19 mouse cellular contexts compared by ENCODE assay signal in genomic region chr12:17740226-17740625, GRCm38 (mm10). TPM values are rescaled to one million over a fixed set of nuclear protein-coding genes. Genes with fewer than 3 reads are reported as not detected.
DNase-seq lines count a peak whose midpoint lies in the region; TF ChIP-seq lines count a peak whose summit lies in the region.
"Had no signal": no experiment of that assay in that cellular context is flagged by ENCODE, and none has a peak within 500 bp of the region (broad histone marks: within the 10 kb centered on the region; RNA-seq: fewer than 3 reads in every experiment).

No protein-coding gene starts in this region.

- DNase-seq in thymus, adult 2 months: no peak
- DNase-seq in thymus, postnatal 4 days: no peak
- DNase-seq in thymus, postnatal 14 days: peak; percentile 53
- no peak for DNase-seq in cerebellum, adult 8-10 months
- no peak for DNase-seq in cerebellum, adult 2 months
- DNase-seq: adrenal gland, adult 2 months; adrenal gland, postnatal 10 days; adrenal gland, postnatal 25 days; cerebellum, adult 11 months; cerebellum, adult 18-20 months; cerebellum, adult 9-11 months; cerebellum, postnatal 14 days; cerebellum, postnatal 36 days; forebrain, postnatal 0 days had no signal

- no peak for TF ChIP-seq POLR2A in thymus, adult 2 months (IDR thresholded peaks at IDR 0.05; ENCODE audit: control insufficient read depth, extremely low read depth, insufficient read depth, low read length, poor library complexity)
- TF ChIP-seq POLR2A in small intestine, adult 2 months (IDR thresholded peaks at IDR 0.05; ENCODE audit: low read depth, low read length): no peak
- no peak for TF ChIP-seq POLR2A in cerebellum, adult 2 months (IDR thresholded peaks at IDR 0.05; ENCODE audit: borderline replicate concordance, insufficient read depth, low read length)

- H3K4me1 ChIP-seq in thymus, adult 2 months (replicated peaks; ENCODE audit: control insufficient read depth, insufficient read depth, low read length): peaks cover 85% of the 10 kb centered on the region
- H3K4me1 ChIP-seq in small intestine, adult 2 months (ENCODE audit: control insufficient read depth, insufficient read depth, insufficient read length, low read length): peaks cover 23% of the 10 kb centered on the region
- H3K4me1 ChIP-seq in cerebellum, adult 2 months (ENCODE audit: control insufficient read depth, insufficient read depth, low read length): peaks cover 50% of the 10 kb centered on the region

- H3K27me3 ChIP-seq in thymus, adult 2 months (ENCODE audit: control insufficient read depth, insufficient read depth, low read length): no peaks in the 10 kb centered on the region
- no peaks in the 10 kb centered on the region for H3K27me3 ChIP-seq in small intestine, adult 2 months (ENCODE audit: control insufficient read depth, insufficient read depth, low read length)
- no peaks in the 10 kb centered on the region for H3K27me3 ChIP-seq in cerebellum, adult 2 months (ENCODE audit: control insufficient read depth, insufficient read depth, low read length)
- H3K27me3 ChIP-seq: embryonic facial prominence, embryonic 12.5 days; forebrain, embryonic 13.5 days; forebrain, embryonic 15.5 days had no signal

- no peak for TF ChIP-seq CTCF in thymus, adult 2 months (IDR thresholded peaks at IDR 0.05; ENCODE audit: borderline replicate concordance, control insufficient read depth, extremely low read depth, insufficient read depth, low read length, poor library complexity)
- peak; percentile 7; the same call in 1 of the 2 replicates for TF ChIP-seq CTCF in small intestine, adult 2 months (IDR thresholded peaks at IDR 0.05; ENCODE audit: extremely low read depth, insufficient read length, insufficient replicate concordance, low read depth, low read length)
- no peak for TF ChIP-seq CTCF in cerebellum, adult 2 months (IDR thresholded peaks at IDR 0.05; ENCODE audit: borderline replicate concordance, insufficient read depth, low read depth, low read length)

- no peaks in the 10 kb centered on the region for H3K36me3 ChIP-seq in thymus, adult 2 months (ENCODE audit: control insufficient read depth, insufficient read depth, low read length)
- no peaks in the 10 kb centered on the region for H3K36me3 ChIP-seq in small intestine, adult 2 months (ENCODE audit: control insufficient read depth, insufficient read depth, low read length)
- H3K36me3 ChIP-seq: embryonic facial prominence, embryonic 10.5 days; embryonic facial prominence, embryonic 12.5 days; forebrain, embryonic 15.5 days had no signal

- H3K27ac ChIP-seq in thymus, adult 2 months (ENCODE audit: control insufficient read depth, insufficient read depth, low read length): peak overlapping the region; percentile 99
- no peak overlapping the region for H3K27ac ChIP-seq in small intestine, adult 2 months (ENCODE audit: insufficient read depth, low read depth, low read length)
- no peak overlapping the region for H3K27ac ChIP-seq in cerebellum, adult 2 months (ENCODE audit: insufficient read depth, low read length)
- H3K27ac ChIP-seq: embryonic facial prominence, embryonic 10.5 days; embryonic facial prominence, embryonic 12.5 days; forebrain, embryonic 13.5 days; forebrain, embryonic 15.5 days had no signal

- WGBS in thymus, adult 2 months: 54% methylated on average over 1 of the region's 1 CpGs
- WGBS in small intestine, adult 2 months: 93% methylated on average over 1 of the region's 1 CpGs
- 90% methylated on average over 1 of the region's 1 CpGs for WGBS in cerebellum, adult 2 months

- H3K4me3 ChIP-seq in thymus, adult 2 months (ENCODE audit: control insufficient read depth, insufficient read depth, low read length): no peak overlapping the region
- no peak overlapping the region for H3K4me3 ChIP-seq in small intestine, adult 2 months (ENCODE audit: low read depth, low read length)
- H3K4me3 ChIP-seq in cerebellum, adult 2 months (replicated peaks; ENCODE audit: insufficient read depth, low read depth, low read length): no peak overlapping the region
- H3K4me3 ChIP-seq: embryonic facial prominence, embryonic 10.5 days; embryonic facial prominence, embryonic 12.5 days; forebrain, embryonic 13.5 days; forebrain, embryonic 15.5 days had no signal

RNA-seq across cellular contexts. Expression of gene Hpcal1, which starts 49.6 kb away (rescaled TPM):
- polyA plus RNA-seq in thymus, adult 2 months (2012; rRNA removed): 322 and 334 TPM in 2 replicates
- 35.9 and 63.4 TPM in 2 replicates for polyA plus RNA-seq in small intestine, adult 2 months (2012; rRNA removed)
- 544 TPM in 2 replicates for polyA plus RNA-seq in cerebellum, adult 2 months (2012; rRNA removed)
